Mouse (Mus musculus) G1E (cell line): ENCODE results near the gene Timm8b. TPM values are rescaled to one million over a fixed set of nuclear protein-coding genes. Genes with fewer than 3 reads are reported as not detected.

ENCODE experiments used
- ATAC-seq: 2 replicates; pipeline ENCODE4 v1.8.0; 2016; ENCODE audit warnings: mild to moderate bottlenecking; ENCODE audit not compliant: insufficient number of reproducible peaks, poor library complexity, low FRiP score, severe bottlenecking; ENCODE audit errors: extremely low read depth
- DNase-seq: peaks from one replicate; pipeline ENCODE4 v3.0.0; 2012; ENCODE audit warnings: low spot score
- H3K27me3 ChIP-seq: 2 replicates; pipeline ENCODE4 v1.6.1; 2012; ENCODE audit warnings: mild to moderate bottlenecking, low read length, inconsistent platforms; ENCODE audit not compliant: insufficient read depth
- H3K36me3 ChIP-seq: replicated peaks from 2 replicates; pipeline ENCODE3; 2012; ENCODE audit warnings: mild to moderate bottlenecking, inconsistent platforms
- H3K4me1 ChIP-seq: 2 replicates; pipeline ENCODE4 v1.6.1; 2012; ENCODE audit warnings: low read depth, low read length, inconsistent platforms, mixed read lengths; ENCODE audit not compliant: insufficient read depth
- H3K4me3 ChIP-seq: 2 replicates; pipeline ENCODE4 v1.5.1; 2012; ENCODE audit warnings: low read depth, mild to moderate bottlenecking, inconsistent platforms, low read length, moderate library complexity, mixed read lengths
- H3K9me3 ChIP-seq: replicated peaks from 2 replicates; pipeline ENCODE4 v1.6.1; 2012; ENCODE audit warnings: inconsistent platforms
- CTCF ChIP-seq: IDR thresholded peaks from 2 replicates; pipeline ENCODE4 v1.5.1; 2012; ENCODE audit warnings: low read depth, low read length, inconsistent platforms, mixed read lengths
- GATA1 ChIP-seq: IDR thresholded peaks from 2 replicates; pipeline ENCODE4 v1.6.1; 2012; ENCODE audit warnings: borderline replicate concordance, low read length, inconsistent platforms, mixed read lengths
- GATA2 ChIP-seq: IDR thresholded peaks from 2 replicates; pipeline ENCODE4 v1.6.1; 2012; ENCODE audit warnings: low read depth, low read length, inconsistent platforms, borderline replicate concordance
- POLR2AphosphoS5 ChIP-seq: IDR thresholded peaks from 2 replicates; pipeline ENCODE4 v1.6.1; 2012; ENCODE audit warnings: low read depth, low read length, inconsistent platforms; ENCODE audit not compliant: insufficient replicate concordance
- TAL1 ChIP-seq: conservative IDR thresholded peaks from 2 replicates; pipeline ENCODE4 v1.6.1; 2012; ENCODE audit warnings: low read depth, low read length, inconsistent platforms, mixed read lengths
- polyA plus RNA-seq: library from polyadenylated mRNA; stranded (reverse); fragments of >175 nt; gene quantifications from 2 replicates; pipeline ENCODE4 v1.2.3, GENCODE M21; 2012
- total RNA-seq, 2 experiments: library from RNA; stranded (forward) in 1 of 2; stranded (reverse) in 1 of 2; fragments of 200-1000 nt in 1 of 2; fragments of >200 nt in 1 of 2; fragmentation: Nextera tagmentation in 1 of 2; gene quantifications; 2 replicates each; pipeline ENCODE4 v1.2.3; 2014 to 2017

The Timm8b gene
- total and polyA plus RNA-seq, 3 experiments: 14.8 to 353 (median 111) TPM

- Histone ChIP-seq H3K9me3 (no peaks in the 10 kb centered on the region), H3K4me3 (no peak overlapping the region), H3K36me3 (peaks cover 61% of the 10 kb centered on the region), H3K4me1 (peaks cover 10% of the 10 kb centered on the region), H3K27me3 (no peaks in the 10 kb centered on the region)
- DNase-seq (no peak), ATAC-seq (no peak)
- no peak for TF ChIP-seq TAL1
- no peak for TF ChIP-seq GATA2
- TF ChIP-seq GATA1: no peak
These were observed 30.6 kb downstream of the Timm8b start for GRCm38 (mm10) chr9:50634270-50634669.

GRCm38 (mm10) chr9:50646826-50647370 lies 43.2 kb downstream of the Timm8b start:
- Histone ChIP-seq H3K9me3 (no peaks in the 10 kb centered on the region), H3K27me3 (no peaks in the 10 kb centered on the region), H3K36me3 (peaks cover 96% of the 10 kb centered on the region), H3K4me1 (peaks cover 11% of the 10 kb centered on the region; the same call in 1 of the 2 replicates), H3K4me3 (no peak overlapping the region)
- ATAC-seq (no peak), DNase-seq (no peak)
- no peak for TF ChIP-seq TAL1
- TF ChIP-seq CTCF: no peak
- TF ChIP-seq GATA2: no peak
- TF ChIP-seq GATA1: no peak
- no peak for TF ChIP-seq POLR2AphosphoS5

GRCm38 (mm10) chr9:50650503-50650902 lies 46.8 kb downstream of the Timm8b start:
- Histone ChIP-seq H3K27me3 (no peaks in the 10 kb centered on the region), H3K4me3 (no peak overlapping the region), H3K4me1 (peaks cover 17% of the 10 kb centered on the region), H3K36me3 (peaks cover 93% of the 10 kb centered on the region), H3K9me3 (no peaks in the 10 kb centered on the region)
- ATAC-seq (no peak), DNase-seq (no peak)
- no peak for TF ChIP-seq GATA2
- TF ChIP-seq TAL1: no peak
- TF ChIP-seq POLR2AphosphoS5: no peak
- TF ChIP-seq GATA1: no peak
- no peak for TF ChIP-seq CTCF

Other genes starting within 250 kb of the Timm8b start
- gene Plet1, start 109.4 kb upstream of the Timm8b start, total RNA-seq (2014; fragmentation: Nextera tagmentation): not detected in 2 replicates
- 0.17 TPM in 1 of 2 replicates, not detected in the other for gene Plet1, start 109.4 kb upstream of the Timm8b start, total RNA-seq (2017)
- gene Plet1, start 109.4 kb upstream of the Timm8b start, polyA plus RNA-seq: 0.08 TPM in 1 of 2 replicates, not detected in the other
- gene Pts, start 75.2 kb upstream of the Timm8b start, total RNA-seq (2014; fragmentation: Nextera tagmentation): 43.9 and 48.2 TPM in 2 replicates
- gene Pts, start 75.2 kb upstream of the Timm8b start, total RNA-seq (2017): 52.3 and 59.4 TPM in 2 replicates
- gene Pts, start 75.2 kb upstream of the Timm8b start, polyA plus RNA-seq: 7.1 and 14.6 TPM in 2 replicates
- gene Il18, start 49.1 kb upstream of the Timm8b start, total RNA-seq (2014; fragmentation: Nextera tagmentation): not detected in 2 replicates
- not detected in 2 replicates for gene Il18, start 49.1 kb upstream of the Timm8b start, total RNA-seq (2017)
- gene Il18, start 49.1 kb upstream of the Timm8b start, polyA plus RNA-seq: not detected in 2 replicates
- gene Bco2, start 48.7 kb upstream of the Timm8b start, total RNA-seq (2014; fragmentation: Nextera tagmentation): 0.34 TPM in 1 of 2 replicates, not detected in the other
- gene Bco2, start 48.7 kb upstream of the Timm8b start, total RNA-seq (2017): 0.11 TPM in 1 of 2 replicates, not detected in the other
- not detected in 2 replicates for gene Bco2, start 48.7 kb upstream of the Timm8b start, polyA plus RNA-seq
- not detected in 2 replicates for gene Tex12, start 42.6 kb upstream of the Timm8b start, total RNA-seq (2014; fragmentation: Nextera tagmentation)
- gene Tex12, start 42.6 kb upstream of the Timm8b start, total RNA-seq (2017): not detected in 2 replicates
- not detected in 2 replicates for gene Tex12, start 42.6 kb upstream of the Timm8b start, polyA plus RNA-seq
- gene Sdhd, start 98 bp upstream of the Timm8b start, total RNA-seq (2014; fragmentation: Nextera tagmentation): 103 and 109 TPM in 2 replicates
- 267 and 296 TPM in 2 replicates for gene Sdhd, start 98 bp upstream of the Timm8b start, total RNA-seq (2017)
- gene Sdhd, start 98 bp upstream of the Timm8b start, polyA plus RNA-seq: 32.3 and 45.2 TPM in 2 replicates
- 3.6 and 3.7 TPM in 2 replicates for gene Pih1d2, start 13.4 kb downstream of the Timm8b start, total RNA-seq (2014; fragmentation: Nextera tagmentation)
- gene Pih1d2, start 13.4 kb downstream of the Timm8b start, total RNA-seq (2017): 2.5 and 6.5 TPM in 2 replicates
- 0.39 and 0.41 TPM in 2 replicates for gene Pih1d2, start 13.4 kb downstream of the Timm8b start, polyA plus RNA-seq
- gene Nkapd1, start 13.6 kb downstream of the Timm8b start, total RNA-seq (2014; fragmentation: Nextera tagmentation): 45.5 and 49.7 TPM in 2 replicates
- gene Nkapd1, start 13.6 kb downstream of the Timm8b start, total RNA-seq (2017): 24.6 and 31.0 TPM in 2 replicates
- gene Nkapd1, start 13.6 kb downstream of the Timm8b start, polyA plus RNA-seq: 8.0 and 9.7 TPM in 2 replicates
- gene Dlat, start 55.9 kb downstream of the Timm8b start, total RNA-seq (2014; fragmentation: Nextera tagmentation): 60.6 and 61.3 TPM in 2 replicates
- 55.2 and 60.0 TPM in 2 replicates for gene Dlat, start 55.9 kb downstream of the Timm8b start, total RNA-seq (2017)
- gene Dlat, start 55.9 kb downstream of the Timm8b start, polyA plus RNA-seq: 36.1 and 47.2 TPM in 2 replicates
- gene Dixdc1, start 135.6 kb downstream of the Timm8b start, total RNA-seq (2014; fragmentation: Nextera tagmentation): not detected in 2 replicates
- gene Dixdc1, start 135.6 kb downstream of the Timm8b start, total RNA-seq (2017): under 0.01 and 0.27 TPM in 2 replicates
- gene Dixdc1, start 135.6 kb downstream of the Timm8b start, polyA plus RNA-seq: not detected in 2 replicates
- not detected in 2 replicates for gene 2310030G06Rik, start 142.6 kb downstream of the Timm8b start, total RNA-seq (2014; fragmentation: Nextera tagmentation)
- 0.58 and 1.1 TPM in 2 replicates for gene 2310030G06Rik, start 142.6 kb downstream of the Timm8b start, total RNA-seq (2017)
- not detected in 2 replicates for gene 2310030G06Rik, start 142.6 kb downstream of the Timm8b start, polyA plus RNA-seq
- not detected in 2 replicates for gene Cryab, start 147.4 kb downstream of the Timm8b start, total RNA-seq (2014; fragmentation: Nextera tagmentation)
- gene Cryab, start 147.4 kb downstream of the Timm8b start, total RNA-seq (2017): 0.11 TPM in 1 of 2 replicates, not detected in the other
- not detected in 2 replicates for gene Cryab, start 147.4 kb downstream of the Timm8b start, polyA plus RNA-seq
- gene Hspb2, start 148.4 kb downstream of the Timm8b start, total RNA-seq (2014; fragmentation: Nextera tagmentation): not detected in 2 replicates
- not detected in 2 replicates for gene Hspb2, start 148.4 kb downstream of the Timm8b start, total RNA-seq (2017)
- not detected in 2 replicates for gene Hspb2, start 148.4 kb downstream of the Timm8b start, polyA plus RNA-seq
- gene Fdxacb1, start 164.3 kb downstream of the Timm8b start, total RNA-seq (2014; fragmentation: Nextera tagmentation): 6.4 and 13.3 TPM in 2 replicates
- 9.1 and 9.2 TPM in 2 replicates for gene Fdxacb1, start 164.3 kb downstream of the Timm8b start, total RNA-seq (2017)
- gene Fdxacb1, start 164.3 kb downstream of the Timm8b start, polyA plus RNA-seq: 1.0 and 1.7 TPM in 2 replicates
- 29.3 and 35.3 TPM in 2 replicates for gene Alg9, start 171.1 kb downstream of the Timm8b start, total RNA-seq (2014; fragmentation: Nextera tagmentation)
- gene Alg9, start 171.1 kb downstream of the Timm8b start, total RNA-seq (2017): 20.6 and 21.9 TPM in 2 replicates
- 14.8 and 18.0 TPM in 2 replicates for gene Alg9, start 171.1 kb downstream of the Timm8b start, polyA plus RNA-seq
- 59.2 and 70.6 TPM in 2 replicates for gene 1110032A03Rik, start 171.6 kb downstream of the Timm8b start, total RNA-seq (2014; fragmentation: Nextera tagmentation)
- gene 1110032A03Rik, start 171.6 kb downstream of the Timm8b start, total RNA-seq (2017): 23.1 and 23.5 TPM in 2 replicates
- 1.2 and 2.0 TPM in 2 replicates for gene 1110032A03Rik, start 171.6 kb downstream of the Timm8b start, polyA plus RNA-seq
- gene Ppp2r1b, start 241.4 kb downstream of the Timm8b start, total RNA-seq (2014; fragmentation: Nextera tagmentation): 57.7 and 68.7 TPM in 2 replicates
- gene Ppp2r1b, start 241.4 kb downstream of the Timm8b start, total RNA-seq (2017): 82.9 and 93.0 TPM in 2 replicates
- gene Ppp2r1b, start 241.4 kb downstream of the Timm8b start, polyA plus RNA-seq: 18.9 and 21.3 TPM in 2 replicates